Mouse (Mus musculus): Measurements from ENCODE around the gene Cct6b.

- TF ChIP-seq TAL1 (IDR thresholded peaks at IDR 0.05; ENCODE audit: low read length) (no peak), GATA1 (IDR thresholded peaks at IDR 0.05; ENCODE audit: low read length) (no peak)
Measured at GRCm38 (mm10) chr11:82762286-82762829, 1.8 kb downstream of the Cct6b start.

Measured in erythroblast, embryonic 14.5 days (primary cell).